Mouse (Mus musculus) frontal cortex, postnatal 14 days (tissue): ENCODE results near the gene Phactr1.

Experiments used
- DNase-seq, 2 experiments: peaks; one replicate each; pipeline ENCODE4 v3.0.0; 2022; ENCODE audit warnings: low spot score in 2 of 2

The Phactr1 gene

GRCm38 (mm10) chr13:42973561-42973960 is 293.1 kb downstream of the Phactr1 start:
- no peak for DNase-seq

DNA sequence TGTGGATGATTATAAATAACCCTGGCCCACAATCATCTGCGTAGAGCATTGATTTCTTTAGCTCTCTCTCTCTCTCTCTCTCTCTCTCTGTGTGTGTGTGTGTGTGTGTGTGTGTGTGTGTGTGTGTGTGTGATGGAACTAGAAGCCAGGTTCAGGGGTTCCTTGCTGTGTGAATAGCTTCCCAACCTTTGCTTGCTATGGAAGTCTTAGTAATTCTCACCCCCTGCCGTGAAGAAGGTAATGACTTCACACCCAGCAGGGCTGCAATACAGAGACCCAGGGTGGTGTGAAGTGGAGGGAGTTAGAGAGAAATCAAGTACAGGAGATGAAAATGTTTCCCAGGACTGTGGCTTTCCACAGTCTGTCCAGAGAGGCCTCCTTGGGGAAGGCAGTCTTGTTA is 293.5 kb downstream of the Phactr1 start:
- DNase-seq: no peak

- DNase-seq: no peak
These were observed 294.1 kb downstream of the Phactr1 start for GRCm38 (mm10) chr13:42974506-42974905.

DNA sequence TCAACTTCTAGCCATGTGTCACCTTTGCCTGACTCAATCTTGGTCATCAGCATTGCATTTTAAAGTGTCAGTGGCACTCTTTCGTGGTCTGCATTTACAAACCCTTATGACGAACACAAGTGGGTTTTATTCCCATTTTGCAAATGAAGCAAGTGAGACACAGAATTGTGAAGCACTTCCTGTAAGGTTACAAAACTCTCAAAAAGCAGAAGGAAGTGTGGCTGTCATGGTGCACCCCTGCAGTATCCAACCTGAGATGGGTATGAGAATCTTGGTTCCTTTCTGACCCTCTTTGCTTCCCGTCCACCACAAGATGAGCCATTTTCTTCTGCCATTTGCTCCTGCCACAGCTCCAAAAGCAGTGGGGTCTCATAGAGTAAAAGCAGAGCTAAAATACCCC is 295.7 kb downstream of the Phactr1 start:
- no peak for DNase-seq

GRCm38 (mm10) chr13:42976967-42977366 is 296.5 kb downstream of the Phactr1 start:
- DNase-seq: no peak

- no peak for DNase-seq
These were observed 300.2 kb downstream of the Phactr1 start for GRCm38 (mm10) chr13:42980581-42980980.

DNA sequence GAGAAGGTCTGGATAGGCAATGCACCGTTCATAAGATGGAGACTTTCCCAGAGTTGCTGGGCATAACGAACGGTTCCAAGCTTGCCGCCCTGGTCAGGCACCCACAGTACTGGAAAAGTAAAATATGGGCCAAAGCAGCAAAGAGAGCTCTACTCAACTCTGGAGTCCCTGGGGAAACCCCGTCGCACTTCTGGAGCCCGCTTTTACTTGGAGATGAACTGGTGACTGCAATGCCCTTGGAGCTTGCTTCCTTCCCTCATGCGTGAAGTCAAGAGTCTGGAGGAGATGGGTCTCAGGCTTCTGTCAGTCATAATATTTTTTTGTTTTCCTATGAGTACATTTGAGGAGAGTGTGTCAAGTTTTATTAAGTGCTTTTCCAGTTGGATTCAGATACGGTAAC is 302.2 kb downstream of the Phactr1 start:
- DNase-seq: no peak

DNA sequence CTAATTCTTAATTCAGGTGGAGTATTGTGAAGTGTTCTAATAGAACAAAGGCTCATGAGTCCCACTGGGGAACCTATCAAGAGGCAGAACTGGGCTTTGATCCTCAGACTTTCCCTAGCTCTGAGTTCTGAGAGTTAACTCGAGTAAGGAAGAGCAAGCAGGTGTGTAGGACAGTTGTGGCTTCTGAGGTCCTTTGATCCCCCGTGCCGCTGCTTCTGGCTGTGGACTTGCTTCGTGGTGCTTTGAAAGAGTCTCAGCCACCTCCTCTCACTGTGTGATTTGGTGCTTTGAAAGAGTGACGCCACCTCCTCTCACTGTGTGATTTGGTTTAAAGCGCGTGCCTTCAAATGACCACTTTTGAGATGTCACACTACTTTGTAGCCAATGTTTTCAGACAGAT is 305.4 kb downstream of the Phactr1 start:
- no peak for DNase-seq

GRCm38 (mm10) chr13:42987931-42988579 is 307.6 kb downstream of the Phactr1 start:
- peak in 1 of 2 experiments; percentile 36 for DNase-seq

DNA sequence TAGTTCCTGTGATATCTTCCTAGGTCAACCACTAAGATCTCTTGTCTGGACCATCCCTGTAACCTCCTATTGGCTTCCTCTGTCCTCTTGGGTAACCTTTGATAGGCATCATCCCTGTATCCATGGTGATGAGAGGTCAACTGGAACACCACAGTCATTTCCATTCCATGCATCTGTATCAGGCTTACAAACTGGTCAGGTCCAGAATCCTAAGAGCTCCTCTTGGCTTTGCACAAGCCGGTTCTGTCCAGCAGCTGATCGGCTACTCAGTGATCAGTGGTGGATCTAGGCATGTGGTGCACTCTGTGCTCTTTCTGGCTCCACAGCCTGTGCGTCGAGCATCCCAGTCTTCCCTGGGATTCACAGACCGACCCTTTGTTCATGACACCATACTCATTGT is 309.1 kb downstream of the Phactr1 start:
- DNase-seq: no peak

GRCm38 (mm10) chr13:42990051-42990450 is 309.6 kb downstream of the Phactr1 start:
- DNase-seq: no peak

GRCm38 (mm10) chr13:42990493-42991111 is 310.2 kb downstream of the Phactr1 start:
- no peak for DNase-seq

- DNase-seq: no peak
These were observed 310.7 kb downstream of the Phactr1 start for GRCm38 (mm10) chr13:42991164-42991563.

GRCm38 (mm10) chr13:42992306-42992705 is 311.9 kb downstream of the Phactr1 start:
- DNase-seq: no peak

DNA sequence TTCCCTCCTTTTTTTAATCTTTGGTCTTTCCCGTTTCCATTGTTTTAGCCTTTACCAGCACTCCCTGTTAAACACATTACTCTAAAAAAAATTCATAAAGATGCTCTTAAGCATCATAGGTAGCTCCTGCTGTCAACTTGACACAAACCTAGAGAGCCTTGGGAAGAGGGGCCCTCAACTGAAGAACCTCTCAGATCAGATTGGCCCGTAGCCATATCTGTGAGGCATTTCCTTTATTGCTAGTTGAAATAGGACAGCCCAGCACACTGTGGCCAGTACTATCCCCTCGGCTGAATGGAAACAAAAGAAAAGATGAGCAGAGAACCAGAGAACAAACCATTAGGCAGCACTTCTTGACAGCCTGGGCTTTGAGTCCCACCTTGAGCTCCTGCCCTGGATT is 313.9 kb downstream of the Phactr1 start:
- no peak for DNase-seq

- DNase-seq: no peak
These were observed 315.8 kb downstream of the Phactr1 start for GRCm38 (mm10) chr13:42996188-42996587.

GRCm38 (mm10) chr13:42999287-42999686 is 318.9 kb downstream of the Phactr1 start:
- no peak for DNase-seq

GRCm38 (mm10) chr13:43005131-43005579 is 324.7 kb downstream of the Phactr1 start:
- no peak for DNase-seq

- no peak for DNase-seq
These were observed 328.0 kb downstream of the Phactr1 start for GRCm38 (mm10) chr13:43008466-43008865.

DNA sequence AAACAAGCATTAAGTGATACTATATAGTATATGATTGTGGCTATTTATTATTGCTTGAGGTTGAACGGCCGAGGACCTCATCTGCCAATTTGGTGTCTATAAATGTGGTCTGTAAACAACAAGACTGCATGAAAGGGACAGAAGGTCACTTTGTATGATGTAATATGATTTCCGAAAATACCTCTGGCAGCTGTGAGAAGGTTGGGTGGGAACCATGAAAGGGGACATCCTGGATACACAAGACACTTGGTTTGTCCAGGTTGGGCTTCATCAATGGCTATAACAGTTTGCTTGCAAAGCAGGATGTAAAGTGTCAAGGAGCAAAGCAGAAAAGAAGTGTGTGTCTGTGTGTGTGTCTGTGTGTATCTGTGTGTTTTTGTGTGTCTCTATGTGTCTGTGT is 329.2 kb downstream of the Phactr1 start:
- no peak for DNase-seq

GRCm38 (mm10) chr13:43011516-43011915 is 331.1 kb downstream of the Phactr1 start:
- no peak for DNase-seq

DNA sequence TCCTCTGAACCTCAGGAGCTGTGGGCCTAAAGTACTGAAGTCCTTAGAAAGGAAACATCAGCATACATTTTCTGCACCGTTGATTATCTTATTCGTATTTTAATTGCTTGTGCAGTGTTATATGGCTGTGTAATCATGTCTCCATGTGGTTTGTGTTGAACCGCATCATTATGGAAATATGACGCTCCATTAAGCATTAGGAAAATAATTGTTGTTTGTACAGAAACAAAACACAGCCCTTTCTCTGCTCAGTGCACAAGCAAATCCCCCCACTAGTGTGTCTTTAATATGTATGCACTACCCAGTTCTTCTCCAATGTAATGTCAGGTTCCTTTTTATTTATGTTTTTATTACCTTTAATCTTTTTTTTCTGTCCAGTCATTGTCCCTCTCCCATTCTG is 333.6 kb downstream of the Phactr1 start:
- DNase-seq: no peak

GRCm38 (mm10) chr13:43015768-43016167 is 335.3 kb downstream of the Phactr1 start:
- no peak for DNase-seq

DNA sequence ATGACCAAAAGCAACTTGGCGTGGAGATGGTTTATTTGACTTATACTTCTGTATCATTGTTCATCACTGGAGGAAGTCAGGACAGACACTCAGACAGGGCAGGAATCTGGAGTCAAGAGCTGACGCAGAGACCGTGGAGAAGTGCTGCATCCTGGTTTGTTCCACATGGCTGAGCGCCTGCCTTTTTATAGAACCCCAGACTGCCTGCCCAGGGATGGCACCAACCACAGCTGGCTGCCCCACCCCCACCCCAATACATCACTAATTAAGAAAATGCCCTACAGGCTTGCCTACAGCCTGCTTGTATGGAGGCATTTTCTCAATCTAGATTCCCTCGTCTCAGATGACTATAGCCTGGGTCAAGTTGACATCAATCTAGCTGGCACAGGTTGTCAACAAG is 338.4 kb downstream of the Phactr1 start:
- DNase-seq: no peak
